Mouse (Mus musculus) brain, adult 10 weeks (tissue): ENCODE measurements around the gene Zfp459. TPM values are rescaled to one million over a fixed set of nuclear protein-coding genes. Genes with fewer than 3 reads are reported as not detected.

Source experiments
- polyA plus RNA-seq: library from polyadenylated mRNA; stranded (reverse); fragments of 350-450 nt; fragmentation: Illumina TruSeq; extraction: RNeasy Lipid Tissue Mini Kit (QIAGEN cat#74804); gene quantifications from one replicate; pipeline ENCODE4 v1.2.3, GENCODE M21; 2015; ENCODE audit warnings: low read depth, low replicate concordance

Gene Zfp459
- 3.2 TPM for polyA plus RNA-seq

GRCm38 (mm10) chr13:67421207-67421857, at the start of gene Zfp459:
Gene Zfp459 (minus strand): TSS chr13:67421418.

GRCm38 (mm10) chr13:67451172-67452020, 30.2 kb upstream of the Zfp459 start, which contains the start of gene Zfp874a:
Gene Zfp874a (minus strand): TSS chr13:67451624.

GRCm38 (mm10) chr13:67399183-67399903, 21.9 kb downstream of the Zfp459 start, which contains the start of gene Zfp429:
Gene Zfp429 (minus strand): TSS chr13:67399819.

GRCm38 (mm10) chr13:67375050-67375911, 45.9 kb downstream of the Zfp459 start, which contains the start of the genes Gm28041 and Zfp456:
Gene Gm28041 (minus strand): TSS chr13:67375733.
Gene Zfp456 (minus strand): TSS chr13:67375810.

GRCm38 (mm10) chr13:67360131-67360744, 61.0 kb downstream of the Zfp459 start, which contains the start of the genes Gm28044 and Zfp953:
Gene Gm28044 (minus strand): TSS chr13:67360536.
Gene Zfp953 (minus strand): TSS chr13:67360605.

Other genes with a start within 250 kb of the Zfp459 start
- gene Rsl1, start 248.2 kb downstream of the Zfp459 start, polyA plus RNA-seq = 7.1 TPM
- 2.7 TPM for gene Zfp455, start 226.9 kb downstream of the Zfp459 start, polyA plus RNA-seq
- gene Zfp458, start 143.0 kb downstream of the Zfp459 start, polyA plus RNA-seq = 6.0 TPM
- 0.83 TPM for gene Zfp457, start 114.9 kb downstream of the Zfp459 start, polyA plus RNA-seq
- gene Zfp595, start 88.8 kb downstream of the Zfp459 start, polyA plus RNA-seq = 2.9 TPM
- not detected for gene Gm28044, start 60.9 kb downstream of the Zfp459 start, polyA plus RNA-seq
- 1.3 TPM for gene Zfp953, start 60.8 kb downstream of the Zfp459 start, polyA plus RNA-seq
- not detected for gene Gm28041, start 45.7 kb downstream of the Zfp459 start, polyA plus RNA-seq
- gene Zfp456, start 45.6 kb downstream of the Zfp459 start, polyA plus RNA-seq = 1.5 TPM
- gene Zfp429, start 21.6 kb downstream of the Zfp459 start, polyA plus RNA-seq = 3.9 TPM
- 18.4 TPM for gene Zfp874a, start 30.2 kb upstream of the Zfp459 start, polyA plus RNA-seq
- gene Zfp874b, start 62.8 kb upstream of the Zfp459 start, polyA plus RNA-seq = 14.4 TPM
- gene Zfp58, start 79.1 kb upstream of the Zfp459 start, polyA plus RNA-seq = 8.9 TPM
- not detected for gene Gm26965, start 104.7 kb upstream of the Zfp459 start, polyA plus RNA-seq
- gene Zfp87, start 104.8 kb upstream of the Zfp459 start, polyA plus RNA-seq = 25.8 TPM
- gene Zfp748, start 132.4 kb upstream of the Zfp459 start, polyA plus RNA-seq = 10.3 TPM
- 9.4 TPM for gene Zfp729b, start 188.3 kb upstream of the Zfp459 start, polyA plus RNA-seq
- not detected for gene Gm49345, start 216.4 kb upstream of the Zfp459 start, polyA plus RNA-seq
- gene Zfp729a, start 216.4 kb upstream of the Zfp459 start, polyA plus RNA-seq = 7.8 TPM